Mouse (Mus musculus): Measurements from ENCODE around the gene Tbcc.
"Not testable (repeated sequence)": the region's sequence is repeated elsewhere in the genome, so short reads cannot be mapped to it uniquely, and the experiment has no call there.

The Tbcc gene

DNA sequence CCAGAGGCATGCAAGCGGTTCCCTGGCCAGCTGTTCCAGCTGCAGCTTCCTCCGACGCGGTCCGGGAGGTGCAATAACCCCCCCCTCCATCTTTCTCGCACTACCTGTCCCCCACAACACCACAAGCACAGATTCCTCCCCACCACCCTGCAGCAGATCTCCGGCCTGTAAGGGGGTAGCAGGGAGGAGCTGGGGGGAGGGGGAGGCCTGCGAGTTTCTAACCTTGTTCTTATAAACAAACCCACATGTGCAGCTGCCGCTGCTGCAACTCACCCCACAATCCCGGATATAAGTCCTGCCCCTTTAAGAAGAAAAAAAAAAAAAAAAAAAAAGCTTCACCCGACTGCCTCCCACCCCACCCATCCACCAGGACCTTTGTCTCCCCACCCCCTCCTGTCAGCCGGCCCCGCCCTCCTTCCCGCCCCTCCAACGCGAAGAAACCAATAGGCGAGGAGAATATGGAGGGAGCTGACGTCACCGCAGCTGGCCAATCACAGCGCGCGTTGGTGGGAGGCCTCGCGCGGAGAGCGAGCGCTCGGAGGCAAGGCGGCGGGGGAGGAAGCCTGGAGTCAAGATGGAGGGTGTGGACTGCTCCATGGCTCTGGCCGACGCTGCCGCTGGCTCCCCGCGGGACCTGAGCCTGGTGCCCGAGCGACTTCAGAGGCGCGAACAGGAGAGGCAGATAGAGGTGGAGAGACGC, at the start of gene Tbcc:
Gene Tbcc (plus strand): TSS at position 569 of the 700 bp plus-strand sequence.
- peak; percentile 99 for DNase-seq (ENCODE audit: low read depth, low spot score)

DNA sequence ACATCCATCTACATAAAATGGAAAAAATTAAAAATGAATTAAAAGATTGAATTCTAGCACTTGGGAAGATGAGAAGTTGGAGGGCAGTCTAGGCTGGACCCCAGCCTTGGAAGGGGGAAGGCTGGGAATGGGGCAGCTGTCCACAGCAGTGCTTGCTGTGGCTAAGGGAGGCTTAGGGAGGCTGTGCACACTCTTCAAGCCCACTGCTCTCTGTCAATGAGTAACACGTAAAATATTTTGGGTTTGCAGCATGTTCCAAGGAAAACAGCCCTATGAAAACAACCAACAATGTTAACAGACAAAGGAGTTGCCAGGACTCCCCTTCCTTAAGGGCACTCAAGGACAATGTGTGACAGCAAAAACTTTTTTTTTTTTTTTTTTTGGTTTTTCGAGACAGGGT, 47.5 kb upstream of the Tbcc start:
- no peak for DNase-seq (ENCODE audit: low read depth, low spot score)

DNA sequence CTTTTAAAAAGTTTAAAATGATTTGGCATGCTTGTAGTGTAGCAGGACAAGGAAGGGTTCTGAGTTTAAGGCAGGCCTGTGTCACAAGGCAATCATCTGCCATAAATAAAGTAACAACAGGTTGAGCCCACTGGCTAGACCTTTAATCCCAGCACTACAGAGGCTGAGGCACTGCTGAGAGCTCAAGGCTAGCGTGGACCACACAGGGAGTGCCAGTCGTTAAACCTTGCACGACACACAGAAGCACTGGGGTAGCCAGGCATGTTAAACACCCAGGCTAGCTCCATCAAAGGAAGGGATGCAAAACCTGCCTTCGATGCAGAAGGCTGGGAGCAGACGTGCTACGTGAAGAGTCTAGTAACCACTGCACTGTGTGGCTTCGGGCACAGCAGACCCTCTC, 46.8 kb upstream of the Tbcc start:
- no peak for DNase-seq (ENCODE audit: low read depth, low spot score)

DNA sequence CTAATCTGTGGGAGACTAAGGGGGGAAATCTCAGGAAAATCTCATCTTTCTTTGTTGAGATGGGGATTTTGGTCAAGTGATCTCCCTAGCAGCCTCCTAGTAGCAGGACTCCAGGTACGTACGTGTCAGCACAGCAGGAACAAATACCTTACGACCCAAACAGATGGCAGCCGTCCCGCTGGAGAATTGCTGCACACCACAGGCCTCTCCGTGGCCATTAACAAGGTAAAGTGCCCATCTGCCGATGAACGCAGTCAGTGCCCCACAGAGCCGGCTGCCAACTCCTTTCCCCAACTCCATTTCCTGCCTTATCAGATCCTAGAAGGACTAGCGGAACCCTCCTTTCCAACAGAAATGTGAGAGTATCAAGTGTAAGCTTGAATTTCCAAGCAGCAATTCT, 45.7 kb upstream of the Tbcc start:
- DNase-seq (ENCODE audit: low read depth, low spot score), result no peak

DNA sequence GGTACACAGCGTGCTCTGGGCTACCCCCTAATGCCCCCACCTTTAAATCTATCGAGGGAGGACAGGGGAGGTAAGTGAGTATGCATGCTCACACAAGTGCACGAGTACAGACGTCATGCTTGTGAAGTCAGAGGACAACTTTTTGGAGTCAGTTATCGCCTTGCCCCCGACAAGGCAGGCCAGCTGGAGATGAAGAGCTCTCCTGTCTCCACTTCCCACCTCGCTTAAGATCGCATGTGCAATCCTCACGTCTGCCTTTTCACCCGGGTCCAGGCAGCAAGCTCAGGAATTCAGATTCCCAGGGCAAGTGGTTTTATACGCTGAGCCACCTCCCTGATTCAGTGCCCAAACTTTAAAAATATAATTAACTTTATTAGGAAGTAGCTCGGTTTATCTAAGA, 45.2 kb upstream of the Tbcc start:
- no peak for DNase-seq (ENCODE audit: low read depth, low spot score)

DNA sequence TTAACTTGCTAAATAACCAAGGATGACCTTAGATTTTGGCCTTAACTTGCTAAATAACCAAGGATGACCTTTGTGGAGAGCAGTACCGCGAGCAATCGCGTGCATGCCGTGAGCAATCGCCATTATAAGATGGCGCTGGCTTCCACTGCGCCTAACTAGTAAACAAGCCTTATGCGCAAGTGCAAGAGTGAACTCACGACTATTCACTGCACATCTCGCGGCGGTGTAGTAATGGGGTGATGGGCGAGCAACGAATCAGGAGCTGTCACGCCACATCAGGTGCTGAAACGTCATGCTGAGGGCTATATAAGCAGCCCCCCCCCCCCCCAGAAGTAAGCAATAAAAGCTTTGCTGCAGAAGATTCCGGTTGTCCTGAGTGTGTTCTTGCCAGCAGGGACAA, 43.9 kb upstream of the Tbcc start:
- DNase-seq (ENCODE audit: low read depth, low spot score), result not testable (repeated sequence)

DNA sequence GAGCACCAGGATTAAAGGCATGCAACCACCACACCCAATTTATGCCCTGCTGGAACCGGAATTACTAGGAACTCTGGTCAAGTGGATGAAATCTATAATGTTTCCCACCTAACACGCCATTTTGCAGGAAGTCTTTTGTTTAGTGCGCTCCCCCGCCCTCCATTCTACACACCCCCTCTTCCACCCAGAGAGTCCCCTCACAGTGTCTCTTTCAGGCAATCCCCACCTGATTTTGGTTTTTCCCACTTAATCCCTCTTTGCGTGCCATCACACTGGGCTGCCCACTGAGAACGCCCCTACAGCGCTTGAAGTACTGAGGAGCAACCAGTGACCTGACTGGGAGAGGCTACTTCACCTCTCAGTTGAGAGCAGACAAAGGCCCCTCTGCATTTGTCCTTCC, 43.3 kb upstream of the Tbcc start:
- DNase-seq (ENCODE audit: low read depth, low spot score), result no peak

DNA sequence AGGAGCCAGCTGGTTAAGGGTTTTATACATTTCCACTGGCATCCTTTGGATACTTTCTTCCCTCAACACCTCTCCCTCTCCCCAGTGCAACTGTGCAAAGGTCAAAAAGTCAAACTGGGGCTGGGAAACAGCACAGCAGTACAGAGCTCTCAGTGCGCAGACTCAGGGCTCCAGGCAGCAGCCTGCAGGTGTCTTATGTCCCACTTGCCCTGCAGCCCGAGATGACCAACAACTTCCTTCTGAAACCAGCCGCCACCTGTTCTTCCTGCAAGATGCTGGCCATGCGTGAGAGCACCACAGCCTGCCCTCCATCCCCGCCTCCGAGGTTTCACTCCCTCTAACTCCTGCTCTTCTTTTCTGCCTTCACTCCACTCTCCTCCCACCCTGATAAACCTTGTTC, 37.8 kb upstream of the Tbcc start:
- DNase-seq (ENCODE audit: low read depth, low spot score), result no peak

DNA sequence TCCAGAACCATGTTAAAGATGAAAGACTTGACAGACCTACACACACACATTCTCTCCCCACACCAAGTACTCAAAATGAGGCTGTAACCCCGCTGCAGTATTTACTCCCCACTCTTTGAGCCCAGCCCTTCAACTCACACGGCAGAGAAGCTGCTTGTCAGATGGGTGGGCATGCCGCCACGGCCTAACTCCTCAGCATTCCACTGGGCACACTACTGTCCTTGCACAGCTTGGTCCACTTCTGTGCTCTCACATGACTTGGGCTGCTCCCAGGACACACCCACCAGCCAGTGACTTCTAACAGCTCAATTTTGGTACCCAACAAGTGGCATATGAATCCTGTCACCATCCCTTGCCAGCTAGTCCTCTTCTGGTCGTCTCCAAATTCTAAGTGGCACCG, 37.2 kb upstream of the Tbcc start:
- no peak for DNase-seq (ENCODE audit: low read depth, low spot score)

DNA sequence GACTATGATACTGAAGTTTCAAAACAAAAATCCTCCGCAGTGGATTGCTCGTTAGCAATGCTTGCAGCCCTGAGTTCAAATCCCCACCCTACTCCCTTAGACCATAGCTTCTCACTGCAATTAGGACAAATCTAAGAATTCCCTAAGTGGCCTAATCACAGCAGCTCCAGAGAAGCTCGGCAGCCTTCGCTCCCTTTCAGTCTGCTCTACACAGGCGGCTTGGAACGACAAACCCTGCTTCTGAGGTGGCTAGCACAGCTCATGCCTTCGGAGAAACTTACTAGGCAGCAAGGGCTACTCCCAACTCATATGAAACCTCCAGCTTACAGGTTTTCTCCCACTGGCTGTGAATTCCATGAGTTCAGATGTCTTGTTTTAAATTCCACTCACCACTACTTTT, 36.4 kb upstream of the Tbcc start:
- DNase-seq (ENCODE audit: low read depth, low spot score), result no peak

DNA sequence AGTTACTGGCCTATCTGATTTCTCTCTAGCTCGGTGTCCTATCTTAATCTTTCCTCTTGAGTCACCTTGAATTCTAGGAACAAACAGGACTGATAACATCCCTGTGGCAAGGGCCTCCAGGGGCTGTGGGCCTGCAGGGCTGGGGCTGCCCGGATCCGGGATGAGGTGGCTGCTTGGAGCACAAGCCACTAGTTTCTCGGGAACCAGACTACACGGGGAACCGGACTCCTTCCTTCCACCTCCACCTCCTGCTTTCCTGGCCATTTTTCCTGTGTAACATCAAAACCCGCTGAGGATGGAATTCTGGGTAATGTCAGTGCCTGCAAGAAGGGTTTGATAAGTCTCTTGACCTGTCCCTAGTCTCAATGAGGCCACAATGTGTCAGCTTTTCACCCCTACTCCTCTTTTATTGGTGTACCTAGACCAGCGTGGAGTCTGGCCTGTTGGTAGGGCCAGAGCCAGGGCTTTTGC, 35.8 kb upstream of the Tbcc start:
- DNase-seq (ENCODE audit: low read depth, low spot score), result no peak

DNA sequence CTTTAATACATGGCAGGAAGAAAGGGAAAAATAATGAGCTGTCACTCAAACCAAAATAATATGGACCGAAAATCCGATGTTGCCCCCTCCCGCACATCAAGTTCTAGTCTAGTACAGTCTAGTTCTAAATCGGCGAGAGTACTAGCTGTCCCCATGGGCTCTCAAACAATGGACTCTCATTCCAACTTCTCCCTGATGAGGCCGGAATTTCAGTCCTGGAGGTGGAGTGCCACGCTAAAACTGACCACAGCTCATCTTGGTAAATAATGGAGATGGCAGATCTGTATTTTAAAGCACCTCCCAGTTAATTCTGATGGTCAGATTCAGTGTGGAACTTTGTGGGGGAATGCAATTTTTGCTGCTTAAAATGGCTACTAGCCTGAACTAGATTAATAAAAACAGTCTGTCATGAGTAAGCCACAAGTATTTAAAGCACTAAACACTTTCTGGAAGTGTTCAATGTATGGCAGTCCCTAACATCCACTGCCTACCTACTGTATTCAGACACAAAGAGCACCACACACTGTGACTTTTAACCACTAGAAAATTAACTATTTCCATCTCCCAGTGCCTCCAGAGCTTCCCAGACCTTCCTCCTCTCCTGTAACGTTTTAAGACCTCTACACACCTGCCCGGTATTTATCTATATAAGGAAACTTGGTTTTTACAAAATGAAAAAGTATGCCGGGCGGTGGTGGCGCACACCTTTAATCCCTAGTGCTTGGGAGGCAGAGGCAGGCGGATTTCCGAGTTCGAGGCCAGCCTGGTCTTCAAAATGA, 35.0 kb upstream of the Tbcc start:
- DNase-seq (ENCODE audit: low read depth, low spot score), result no peak

DNA sequence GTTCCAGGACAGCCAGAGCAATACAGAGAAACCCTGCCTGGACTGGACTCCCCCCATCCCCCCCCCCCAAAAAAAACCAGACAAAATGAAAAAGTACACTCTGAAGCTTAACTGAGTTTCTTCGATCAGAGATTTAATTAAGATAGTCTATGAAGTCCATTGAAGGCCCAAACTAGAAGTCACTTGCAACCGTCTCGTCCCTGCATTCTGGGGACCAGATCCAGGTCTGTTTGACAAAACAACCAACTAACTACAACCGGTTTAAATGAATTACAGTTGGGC, 34.4 kb upstream of the Tbcc start:
- no peak for DNase-seq (ENCODE audit: low read depth, low spot score)

DNA sequence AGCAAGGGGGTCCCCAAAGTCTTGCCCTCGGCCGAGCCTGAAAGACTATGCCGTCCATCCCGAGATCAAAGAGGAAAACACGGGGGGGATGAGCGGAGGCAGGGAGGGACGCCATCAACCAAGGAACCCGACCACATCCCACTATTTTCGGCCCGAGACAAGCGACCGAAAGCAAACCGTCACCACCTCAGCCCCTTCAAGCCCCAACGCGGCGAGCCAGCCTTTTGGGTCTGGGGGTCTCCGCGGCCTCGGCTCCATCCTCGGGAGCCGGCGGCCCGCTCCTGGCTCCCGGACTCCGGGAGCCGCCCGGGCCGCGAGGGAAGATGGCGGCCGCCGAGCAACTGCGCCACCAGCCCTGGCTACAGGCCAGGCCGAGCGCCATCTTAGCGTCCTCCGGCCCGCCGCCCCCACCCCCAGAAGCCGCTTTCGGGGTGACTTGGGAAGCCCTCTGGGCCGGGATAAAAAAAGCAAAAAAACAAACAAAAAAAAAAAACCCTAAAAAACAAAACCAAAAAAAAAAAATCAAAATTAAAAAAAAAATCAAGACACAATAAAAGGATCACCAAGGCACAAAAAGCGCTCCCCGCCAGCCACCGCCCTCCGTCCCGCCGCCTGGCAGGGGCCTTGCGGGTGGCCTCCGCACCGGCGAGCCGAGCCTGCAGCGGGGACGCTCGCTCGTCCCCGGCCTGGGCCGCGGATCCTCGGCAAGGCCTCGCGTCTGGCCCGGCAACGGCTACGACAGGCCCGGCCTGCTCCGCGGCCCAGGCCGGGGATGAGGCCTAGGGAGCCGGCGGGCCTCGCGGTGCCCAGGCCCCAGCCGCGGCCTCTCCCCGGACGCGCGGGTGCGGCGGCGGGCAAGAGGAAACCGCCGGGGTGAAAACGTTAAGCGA, 33.8 kb upstream of the Tbcc start:
- peak; percentile 91 for DNase-seq (ENCODE audit: low read depth, low spot score)

DNA sequence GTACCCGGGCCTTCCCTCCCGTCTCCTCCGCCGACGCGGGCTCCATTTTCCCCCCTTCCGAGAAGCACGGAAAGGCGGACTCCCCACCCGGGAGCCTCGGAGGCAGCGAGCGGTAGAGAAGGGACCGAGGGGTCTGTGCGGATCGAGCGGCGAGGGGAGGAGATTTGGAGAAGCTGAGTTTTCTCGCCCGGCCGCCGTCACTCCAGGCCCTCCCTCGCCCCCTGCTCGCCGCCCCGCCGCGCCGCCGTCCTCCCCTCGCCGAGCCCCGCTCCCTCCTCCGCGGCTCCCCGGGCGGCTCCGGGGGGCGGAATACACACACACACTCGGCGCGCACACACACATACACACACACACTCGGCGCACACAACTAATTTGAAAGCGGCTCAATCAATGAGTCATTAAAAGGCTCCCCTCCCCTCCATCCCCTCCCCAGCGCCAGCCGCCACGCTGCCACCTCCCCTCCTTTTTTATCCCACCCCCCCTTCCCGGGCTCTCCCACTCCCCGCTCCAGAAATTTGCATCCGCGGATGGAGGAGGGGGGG, 33.1 kb upstream of the Tbcc start:
- peak; percentile 82 for DNase-seq (ENCODE audit: low read depth, low spot score)

DNA sequence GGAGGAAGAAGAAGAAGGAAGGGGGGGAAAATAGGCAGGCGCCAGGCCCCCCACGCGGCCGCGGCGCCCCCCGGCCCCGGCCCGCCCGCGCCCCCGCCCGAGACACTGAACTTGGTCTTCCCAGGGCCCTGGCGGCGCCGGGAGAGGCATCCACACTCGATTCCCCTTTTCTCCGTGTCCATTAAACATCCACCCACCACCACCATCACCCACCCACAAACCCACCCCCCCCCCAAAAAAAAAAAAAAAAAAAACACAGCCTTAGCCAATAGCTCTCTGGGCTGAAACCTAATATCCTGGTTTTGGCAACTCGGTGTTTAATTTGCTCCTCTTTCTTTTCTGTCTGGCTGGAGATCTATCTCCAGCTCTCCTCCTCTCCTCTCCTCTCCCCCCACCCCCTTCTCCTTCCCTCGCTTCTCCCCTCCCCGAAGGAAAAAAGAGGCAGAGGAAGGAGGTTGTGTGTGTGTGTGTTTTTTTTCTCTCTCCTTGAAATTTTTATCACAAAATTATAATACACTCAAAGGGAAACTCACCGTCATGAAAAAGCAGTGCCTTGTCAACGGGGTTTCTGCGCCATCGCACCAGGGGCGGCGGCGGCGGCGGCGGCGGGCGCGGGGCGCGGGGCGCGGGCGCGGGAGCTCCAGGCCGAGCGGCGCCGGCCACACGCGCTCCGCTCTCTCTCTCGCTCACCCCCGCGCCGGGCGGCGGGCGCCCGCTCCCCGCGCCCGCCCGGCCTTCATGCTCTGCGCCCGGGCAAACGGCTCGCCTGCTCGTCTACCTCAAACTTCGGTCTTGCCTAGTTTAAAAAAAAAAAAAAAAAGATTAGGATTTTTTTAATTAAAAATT, 32.4 kb upstream of the Tbcc start, which contains the start of gene Bicral:
Gene Bicral (minus strand): TSS at position 580 of the 846 bp plus-strand sequence.
- DNase-seq (ENCODE audit: low read depth, low spot score), result peak; percentile 81

DNA sequence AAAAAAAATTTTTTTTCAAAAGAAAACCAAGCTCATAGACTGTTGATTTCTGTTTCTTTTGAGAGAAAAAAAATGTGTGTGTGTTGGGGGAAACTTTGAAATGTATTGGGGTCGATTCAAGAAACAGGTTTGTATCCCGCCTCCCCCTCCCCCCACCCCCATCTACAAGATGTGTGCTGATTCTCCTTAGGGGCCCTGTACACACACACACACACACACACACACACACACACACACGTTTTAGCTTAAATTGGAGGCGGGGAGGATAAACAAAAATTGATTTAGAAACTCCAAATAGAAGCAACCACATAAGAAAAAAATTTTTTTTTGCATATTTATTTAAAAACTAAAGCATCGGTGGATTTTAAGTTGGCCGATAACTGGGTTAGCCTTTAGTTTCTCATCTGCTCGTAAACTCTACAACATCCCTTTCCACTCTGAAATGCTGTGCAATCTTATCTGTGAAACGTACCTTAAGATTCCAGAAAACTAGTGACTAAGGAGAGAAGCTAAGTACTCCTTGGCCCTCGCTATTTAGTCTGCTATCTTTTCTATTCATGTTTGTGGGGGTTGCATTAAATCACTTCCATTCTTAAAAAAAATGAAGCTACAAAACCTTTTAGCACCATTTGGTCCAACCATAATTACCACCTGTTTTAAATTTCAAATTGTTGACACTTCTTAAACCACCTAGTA, 31.6 kb upstream of the Tbcc start:
- peak; percentile 31 for DNase-seq (ENCODE audit: low read depth, low spot score)

DNA sequence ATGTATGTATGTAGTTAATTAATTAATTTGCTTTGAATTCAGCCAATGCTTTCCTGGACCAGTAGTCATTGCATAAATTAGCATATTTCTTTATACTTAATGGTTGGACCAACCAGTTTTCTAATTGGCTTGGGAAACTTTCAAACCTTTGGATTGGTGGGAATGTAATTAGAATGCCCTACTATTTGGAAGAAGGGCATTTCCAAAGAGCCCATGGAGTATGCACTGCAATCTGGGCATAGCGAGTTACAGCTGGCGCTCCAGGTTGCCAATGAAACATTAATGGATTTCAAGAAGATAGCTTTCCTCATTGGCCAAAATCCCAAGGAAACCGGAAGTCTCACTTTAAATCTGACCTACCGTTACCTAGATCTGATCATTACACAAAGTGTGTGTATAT, 30.4 kb upstream of the Tbcc start:
- no peak for DNase-seq (ENCODE audit: low read depth, low spot score)

DNA sequence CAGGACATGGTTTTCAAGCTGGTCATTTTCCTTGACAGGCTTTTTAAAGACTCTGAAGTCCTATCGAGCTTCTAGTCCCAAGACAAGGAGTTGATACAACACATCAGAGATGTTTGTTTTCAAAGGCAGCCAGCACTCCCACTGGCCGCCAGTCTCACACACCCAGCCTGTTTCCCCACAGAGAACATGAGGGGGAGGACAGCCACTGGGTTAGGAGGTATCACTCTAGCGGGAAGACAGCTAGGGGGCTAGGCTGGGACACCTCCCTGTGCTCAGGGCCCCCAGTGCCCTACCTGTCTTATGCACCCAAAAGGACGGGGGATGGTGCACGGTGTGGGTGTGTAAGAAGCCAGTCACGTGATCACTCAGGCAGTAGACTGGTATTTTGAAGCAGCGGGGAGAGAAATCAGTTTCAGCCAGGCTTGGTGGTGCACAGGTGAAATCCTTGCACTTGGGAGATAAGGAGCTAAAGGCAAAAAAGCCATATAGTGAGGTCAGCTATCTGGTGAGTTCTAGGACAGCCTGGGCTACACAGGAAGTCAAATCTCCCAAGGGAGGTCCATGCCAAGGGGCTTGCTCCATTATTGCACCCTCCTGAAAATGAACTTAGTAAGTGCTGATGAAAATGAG, 25.8 kb upstream of the Tbcc start:
- no peak for DNase-seq (ENCODE audit: low read depth, low spot score)

DNA sequence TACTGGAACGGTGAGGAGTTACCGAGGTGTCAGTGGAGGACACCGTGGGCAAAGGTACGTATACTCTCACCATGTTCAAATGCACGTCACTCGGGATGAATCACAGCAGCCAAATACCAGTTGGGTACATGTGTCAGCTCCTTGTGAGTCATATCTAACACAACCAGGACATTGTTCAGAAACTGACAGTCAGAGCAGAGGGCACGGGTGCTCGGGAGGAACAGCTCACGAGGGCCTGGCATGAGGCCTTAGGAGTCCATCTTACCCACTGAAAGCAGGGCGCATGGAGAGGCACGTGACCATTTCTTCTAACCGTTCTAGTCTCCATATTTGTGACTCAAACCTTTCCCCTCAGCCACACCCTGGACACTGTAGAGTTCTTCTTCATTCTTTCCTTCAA, 23.6 kb upstream of the Tbcc start:
- peak; percentile 31 for DNase-seq (ENCODE audit: low read depth, low spot score)
